Mouse (Mus musculus): Measurements from ENCODE around the gene Fgd4. TPM values are rescaled to one million over a fixed set of nuclear protein-coding genes. Genes with fewer than 3 reads are reported as not detected.
"Not testable (repeated sequence)": the region's sequence is repeated elsewhere in the genome, so short reads cannot be mapped to it uniquely, and the experiment has no call there.

The Fgd4 gene
- polyA plus RNA-seq, 1 experiment from 2014 or later = 17.4 TPM

DNA sequence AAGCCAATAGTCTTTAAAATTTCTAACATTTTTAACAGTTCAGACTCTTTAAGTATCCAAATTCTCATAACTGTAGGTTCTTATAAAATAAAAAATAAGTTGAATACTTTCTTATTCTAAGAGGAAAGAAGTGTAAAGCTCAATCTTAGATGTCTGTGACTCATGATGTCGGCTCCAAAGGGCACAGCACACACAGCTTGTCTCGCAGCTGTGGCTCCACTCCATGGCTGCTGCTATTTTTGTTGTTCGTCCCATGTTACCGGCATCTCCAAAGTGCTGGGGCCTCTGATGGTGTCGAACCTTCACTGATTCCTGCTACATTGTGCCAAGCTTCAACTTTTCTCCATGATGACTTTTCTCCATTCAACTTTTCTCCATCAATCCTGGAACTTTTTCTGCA lies 34.1 kb downstream of the Fgd4 start:
- Histone ChIP-seq H3K4me2 (no peak overlapping the region), H3K36me3 (no peaks in the 10 kb centered on the region), H3K27me3 (replicated peaks) (no peaks in the 10 kb centered on the region), H3K27ac (replicated peaks) (no peak overlapping the region), H3K9ac (replicated peaks) (no peak overlapping the region), H3K4me1 (no peaks in the 10 kb centered on the region), H3K4me3 (replicated peaks) (no peak overlapping the region), H3K9me3 (replicated peaks) (no peaks in the 10 kb centered on the region)
- 89% methylated on average over 5 of the region's 5 CpGs for WGBS
- no peak for ATAC-seq (ENCODE audit: low FRiP score)

DNA sequence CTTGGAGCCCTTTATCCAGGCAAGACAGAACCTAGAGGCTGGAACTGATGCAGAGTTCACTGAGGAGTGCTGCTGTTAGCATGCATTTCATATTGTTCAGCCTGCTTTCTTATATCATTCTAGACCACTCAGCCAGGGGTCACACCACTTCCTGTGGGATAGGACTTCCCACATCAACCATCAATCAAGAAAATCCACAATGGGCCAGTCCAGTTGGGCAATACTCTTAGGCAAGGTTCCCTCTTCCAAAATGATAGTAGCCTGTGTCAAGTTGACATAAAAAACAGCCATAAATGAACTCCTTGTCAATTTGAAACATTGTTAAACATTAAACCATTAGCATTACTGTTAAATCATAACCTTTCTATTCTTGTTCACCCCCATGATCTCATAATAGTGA lies 34.6 kb downstream of the Fgd4 start:
- no peaks in the 10 kb centered on the region for H3K9me3 ChIP-seq (replicated peaks)
- no peak for ATAC-seq (ENCODE audit: low FRiP score)
- no peaks in the 10 kb centered on the region for H3K36me3 ChIP-seq
- no peaks in the 10 kb centered on the region for H3K27me3 ChIP-seq (replicated peaks)
- H3K27ac ChIP-seq (replicated peaks) = no peak overlapping the region
- no peak overlapping the region for H3K4me3 ChIP-seq (replicated peaks)
- H3K4me1 ChIP-seq = no peaks in the 10 kb centered on the region
- H3K9ac ChIP-seq (replicated peaks) = no peak overlapping the region
- no peak overlapping the region for H3K4me2 ChIP-seq

DNA sequence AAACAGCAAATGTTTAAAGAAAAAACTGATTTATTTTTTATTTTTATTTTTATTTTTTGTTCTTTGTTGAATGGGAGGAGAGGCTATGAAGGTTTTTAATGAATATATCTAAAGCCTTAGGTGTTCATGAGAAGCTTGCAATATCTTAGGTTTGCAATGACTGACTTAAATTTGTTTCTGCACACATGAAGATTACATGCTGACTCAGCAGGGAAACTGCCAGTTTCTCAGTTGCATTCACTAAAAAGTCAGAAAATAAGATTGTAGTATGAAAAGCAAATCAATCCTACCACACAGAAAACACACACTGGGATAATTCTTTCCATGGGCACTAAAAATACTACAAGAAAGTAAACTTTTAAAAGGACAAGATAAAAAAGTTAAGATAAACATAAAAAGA lies 39.6 kb downstream of the Fgd4 start:
- Histone ChIP-seq H3K9me3 (replicated peaks) (no peaks in the 10 kb centered on the region), H3K4me1 (peaks cover 18% of the 10 kb centered on the region), H3K4me3 (replicated peaks) (no peak overlapping the region), H3K27ac (replicated peaks) (no peak overlapping the region), H3K27me3 (replicated peaks) (no peaks in the 10 kb centered on the region), H3K36me3 (no peaks in the 10 kb centered on the region), H3K4me2 (no peak overlapping the region; the same call in 1 of the 2 replicates), H3K9ac (replicated peaks) (no peak overlapping the region)
- no peak for ATAC-seq (ENCODE audit: low FRiP score)

DNA sequence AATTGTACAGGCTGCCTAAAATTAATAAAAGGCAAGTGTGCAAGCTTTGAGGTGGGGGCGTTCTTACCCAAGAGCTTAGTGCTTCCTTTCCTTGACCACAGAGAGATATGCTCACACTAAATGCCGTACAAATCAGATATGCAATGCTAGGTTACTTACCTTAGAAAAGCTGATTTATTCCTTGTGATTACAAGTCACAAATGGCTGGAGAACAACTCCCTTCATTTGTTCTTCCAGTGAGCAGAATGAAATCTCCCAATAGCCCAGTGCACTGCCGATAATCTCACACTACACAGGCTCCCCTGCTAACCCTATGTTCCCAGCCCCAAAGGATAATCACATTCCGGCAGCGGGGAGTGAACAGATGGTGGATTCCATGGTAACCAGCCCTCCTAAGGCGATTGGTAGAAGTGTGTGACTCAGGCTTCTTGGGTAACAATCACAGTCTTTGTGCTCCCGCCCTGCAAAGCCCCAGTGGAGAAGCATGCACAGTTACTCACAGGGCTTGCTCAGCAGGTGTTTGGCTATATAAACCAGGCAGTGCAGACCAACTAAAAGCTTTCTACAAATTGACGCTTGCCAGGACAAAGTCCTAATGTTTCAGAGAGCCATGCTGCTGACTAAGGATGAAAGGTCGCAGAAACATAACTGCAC lies 40.3 kb downstream of the Fgd4 start:
- Histone ChIP-seq H3K27me3 (replicated peaks) (no peaks in the 10 kb centered on the region), H3K4me3 (replicated peaks) (peak overlapping the region; percentile 52), H3K9me3 (replicated peaks) (no peaks in the 10 kb centered on the region), H3K4me2 (peak overlapping the region; percentile 62), H3K27ac (replicated peaks) (peak overlapping the region; percentile 88), H3K9ac (replicated peaks) (peak overlapping the region; percentile 61), H3K4me1 (peaks cover 20% of the 10 kb centered on the region), H3K36me3 (no peaks in the 10 kb centered on the region)
- WGBS = 2% methylated on average over 9 of the region's 9 CpGs
- ATAC-seq (ENCODE audit: low FRiP score) = peak; percentile 97

DNA sequence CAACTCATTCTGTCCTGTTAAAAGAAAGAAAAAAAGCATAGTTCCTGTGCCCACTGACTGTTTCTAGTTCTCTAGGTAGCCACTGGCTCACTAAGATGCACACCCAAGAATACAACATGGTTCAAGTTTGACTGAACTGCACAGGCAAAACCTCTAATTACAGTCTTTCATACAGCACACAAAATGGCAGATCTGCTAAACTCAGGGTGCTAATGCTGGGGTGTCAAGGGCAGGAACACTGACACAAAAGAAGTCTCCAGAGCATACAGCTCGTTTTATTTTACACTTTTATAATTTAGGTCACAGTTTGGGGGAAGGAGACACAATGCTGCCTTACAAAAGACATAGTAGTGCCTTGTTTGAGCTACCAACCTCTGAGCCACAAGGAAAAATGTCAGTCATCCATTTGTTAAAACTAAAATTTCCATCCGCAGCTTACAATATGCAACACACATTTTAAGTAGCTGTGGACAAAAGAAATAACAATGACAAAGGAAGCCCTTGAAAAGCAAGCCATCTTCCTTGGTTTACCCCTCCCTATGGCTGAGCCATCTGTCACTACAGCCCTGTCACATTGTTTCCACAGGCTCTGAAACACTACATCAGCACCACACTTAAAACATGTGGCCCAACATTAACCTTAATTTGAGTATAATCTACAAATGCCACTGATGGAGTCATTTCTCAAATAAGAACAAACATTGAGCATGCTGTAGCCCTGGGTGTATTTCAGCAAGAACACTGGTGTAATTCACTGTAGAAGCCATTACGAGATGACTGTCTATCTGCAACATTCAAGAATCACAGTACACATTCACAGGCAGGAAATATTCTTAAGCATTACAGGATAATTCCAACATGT lies 41.1 kb downstream of the Fgd4 start:
- Histone ChIP-seq H3K9me3 (replicated peaks) (no peaks in the 10 kb centered on the region), H3K27me3 (replicated peaks) (no peaks in the 10 kb centered on the region), H3K9ac (replicated peaks) (peak overlapping the region; percentile 61), H3K36me3 (no peaks in the 10 kb centered on the region), H3K4me1 (peaks cover 20% of the 10 kb centered on the region), H3K27ac (replicated peaks) (peak overlapping the region; percentile 88), H3K4me2 (peak overlapping the region; percentile 62), H3K4me3 (replicated peaks) (peak overlapping the region; percentile 52)
- 13% methylated on average over 3 of the region's 3 CpGs for WGBS
- ATAC-seq (ENCODE audit: low FRiP score) = peak; percentile 68

DNA sequence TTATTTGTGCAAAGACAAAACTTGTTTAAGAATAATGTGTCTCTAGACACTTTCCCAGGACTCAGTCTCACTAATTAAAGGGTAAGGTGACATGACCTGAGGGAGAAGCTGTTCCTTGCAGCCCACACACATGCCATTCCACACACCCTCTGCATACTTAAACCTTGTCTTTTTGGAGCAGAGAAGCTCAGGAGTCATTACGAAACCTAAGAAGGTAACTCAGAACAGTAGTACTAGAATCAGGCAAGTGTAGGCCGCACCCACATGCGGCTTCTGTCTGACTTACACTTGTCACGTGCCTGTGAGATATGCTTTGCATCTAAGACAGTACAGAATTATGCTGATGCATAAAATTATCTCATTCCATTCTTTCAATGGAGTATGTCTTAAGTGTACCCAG lies 42.6 kb downstream of the Fgd4 start:
- peak overlapping the region; percentile 35 for H3K4me3 ChIP-seq (replicated peaks)
- ATAC-seq (ENCODE audit: low FRiP score) = no peak
- H3K9me3 ChIP-seq (replicated peaks) = no peaks in the 10 kb centered on the region
- H3K9ac ChIP-seq (replicated peaks) = no peak overlapping the region
- H3K27ac ChIP-seq (replicated peaks) = no peak overlapping the region
- peaks cover 24% of the 10 kb centered on the region for H3K4me1 ChIP-seq
- 76% methylated on average over 4 of the region's 4 CpGs for WGBS
- H3K4me2 ChIP-seq = peak overlapping the region; percentile 62
- H3K27me3 ChIP-seq (replicated peaks) = no peaks in the 10 kb centered on the region
- H3K36me3 ChIP-seq = no peaks in the 10 kb centered on the region

DNA sequence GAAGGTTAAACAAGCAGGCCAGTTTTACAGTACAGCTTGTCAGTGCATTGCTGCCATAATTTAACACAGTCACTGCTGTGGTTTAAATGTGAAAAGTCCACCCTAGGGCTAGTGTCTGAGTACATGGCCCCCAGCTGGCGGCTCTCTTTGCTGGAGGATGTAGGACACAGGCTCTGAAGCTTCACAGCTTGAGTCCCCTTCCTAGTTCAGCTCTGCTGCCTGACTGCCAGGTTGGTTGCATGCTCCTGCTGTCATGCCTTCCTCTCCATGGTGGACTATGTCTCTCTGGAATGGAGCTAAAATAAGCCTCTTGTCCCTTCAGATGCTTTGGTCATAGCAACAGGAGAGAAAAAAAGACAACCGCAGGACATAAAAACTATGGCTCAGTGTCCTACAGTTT lies 46.3 kb downstream of the Fgd4 start:
- no peak overlapping the region for H3K27ac ChIP-seq (replicated peaks)
- H3K4me3 ChIP-seq (replicated peaks) = no peak overlapping the region
- H3K9ac ChIP-seq (replicated peaks) = no peak overlapping the region
- peaks cover 21% of the 10 kb centered on the region for H3K4me1 ChIP-seq
- no peaks in the 10 kb centered on the region for H3K9me3 ChIP-seq (replicated peaks)
- H3K36me3 ChIP-seq = no peaks in the 10 kb centered on the region
- no peak overlapping the region for H3K4me2 ChIP-seq
- WGBS = 52% methylated on average over 2 of the region's 2 CpGs
- H3K27me3 ChIP-seq (replicated peaks) = no peaks in the 10 kb centered on the region
- ATAC-seq (ENCODE audit: low FRiP score) = no peak

DNA sequence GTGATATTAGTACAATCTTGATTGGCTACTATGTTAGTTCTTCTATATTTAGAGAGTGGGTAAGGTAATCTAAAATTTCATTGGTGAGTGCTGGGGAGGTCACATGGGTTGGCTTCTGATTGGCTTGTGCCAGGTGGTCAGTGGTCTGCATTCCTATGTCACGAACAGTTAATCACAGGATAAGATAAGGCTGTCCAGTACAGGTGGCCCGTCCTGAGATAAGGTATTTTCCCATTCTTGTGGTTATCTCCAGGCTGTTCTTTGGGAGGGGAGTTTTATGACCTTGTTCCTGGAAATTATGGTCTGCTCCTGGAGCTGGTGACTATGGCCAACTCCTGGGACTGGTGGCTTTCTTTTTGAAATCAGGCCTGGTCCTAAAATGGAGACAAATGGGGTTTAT lies 48.2 kb downstream of the Fgd4 start:
- H3K4me3 ChIP-seq (replicated peaks) = no peak overlapping the region
- no peak overlapping the region for H3K4me2 ChIP-seq
- no peaks in the 10 kb centered on the region for H3K9me3 ChIP-seq (replicated peaks)
- H3K36me3 ChIP-seq = no peaks in the 10 kb centered on the region
- H3K27ac ChIP-seq (replicated peaks) = no peak overlapping the region
- ATAC-seq (ENCODE audit: low FRiP score) = no peak
- WGBS = 97% methylated on average over 2 of the region's 2 CpGs
- H3K9ac ChIP-seq (replicated peaks) = no peak overlapping the region
- no peaks in the 10 kb centered on the region for H3K27me3 ChIP-seq (replicated peaks)
- peaks cover 14% of the 10 kb centered on the region for H3K4me1 ChIP-seq

DNA sequence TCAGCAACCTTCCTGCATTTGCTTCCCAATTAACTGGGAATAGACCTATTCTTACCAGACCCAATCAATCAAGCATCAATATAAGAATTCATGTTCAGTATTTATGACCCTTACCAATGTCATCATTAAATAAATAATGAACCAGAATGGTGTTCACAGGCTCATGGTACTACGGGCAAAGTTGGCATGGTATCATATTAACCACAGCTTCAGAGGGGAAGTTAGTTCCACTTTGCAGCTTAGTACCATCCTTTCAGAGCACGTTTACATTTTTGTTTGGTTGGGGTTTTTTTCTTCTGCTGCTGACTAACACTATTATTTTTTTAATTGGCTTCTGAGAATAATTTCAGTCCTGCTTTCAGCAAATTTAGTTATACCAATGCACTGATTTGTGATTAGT lies 51.2 kb downstream of the Fgd4 start:
- Histone ChIP-seq H3K9ac (replicated peaks) (no peak overlapping the region), H3K27ac (replicated peaks) (no peak overlapping the region), H3K36me3 (no peaks in the 10 kb centered on the region), H3K4me2 (no peak overlapping the region), H3K27me3 (replicated peaks) (no peaks in the 10 kb centered on the region), H3K4me3 (replicated peaks) (no peak overlapping the region), H3K9me3 (replicated peaks) (no peaks in the 10 kb centered on the region), H3K4me1 (peaks cover 8% of the 10 kb centered on the region; the same call in 1 of the 2 replicates)
- WGBS = 74% methylated on average over 2 of the region's 2 CpGs
- ATAC-seq (ENCODE audit: low FRiP score) = no peak

DNA sequence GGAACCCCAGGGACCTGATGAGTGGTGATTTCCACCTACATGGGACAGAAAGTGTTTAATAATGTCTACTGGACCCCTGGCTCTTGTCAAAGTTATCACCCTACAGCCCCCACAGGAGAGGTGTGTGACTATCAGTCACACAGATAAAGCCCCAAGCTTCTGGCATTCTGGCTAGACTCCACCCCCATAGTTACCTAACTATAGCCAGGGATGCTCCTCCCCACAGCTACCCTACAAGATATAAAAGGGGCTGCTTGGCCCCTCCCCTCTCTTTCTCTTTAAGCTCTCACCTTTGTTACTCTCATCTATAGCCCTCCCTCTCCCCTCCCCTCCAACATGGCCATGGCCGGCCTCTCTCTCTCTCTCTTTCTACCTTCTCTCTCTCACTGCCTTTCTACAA lies 53.7 kb downstream of the Fgd4 start:
- no peak overlapping the region for H3K27ac ChIP-seq (replicated peaks)
- no peak overlapping the region for H3K9ac ChIP-seq (replicated peaks)
- no peaks in the 10 kb centered on the region for H3K9me3 ChIP-seq (replicated peaks)
- no peak overlapping the region for H3K4me3 ChIP-seq (replicated peaks)
- no peaks in the 10 kb centered on the region for H3K27me3 ChIP-seq (replicated peaks)
- H3K4me2 ChIP-seq = no peak overlapping the region
- 0 out of 2 replicates have a peak, but pooled peaks have one; percentile 23 for ATAC-seq (ENCODE audit: low FRiP score)
- H3K4me1 ChIP-seq = 0 out of 2 replicates have a peak, but pooled peaks cover 8% of the 10 kb centered on the region
- H3K36me3 ChIP-seq = peaks cover 3% of the 10 kb centered on the region; the same call in 1 of the 2 replicates
- 43% methylated on average over 1 of the region's 1 CpGs for WGBS

DNA sequence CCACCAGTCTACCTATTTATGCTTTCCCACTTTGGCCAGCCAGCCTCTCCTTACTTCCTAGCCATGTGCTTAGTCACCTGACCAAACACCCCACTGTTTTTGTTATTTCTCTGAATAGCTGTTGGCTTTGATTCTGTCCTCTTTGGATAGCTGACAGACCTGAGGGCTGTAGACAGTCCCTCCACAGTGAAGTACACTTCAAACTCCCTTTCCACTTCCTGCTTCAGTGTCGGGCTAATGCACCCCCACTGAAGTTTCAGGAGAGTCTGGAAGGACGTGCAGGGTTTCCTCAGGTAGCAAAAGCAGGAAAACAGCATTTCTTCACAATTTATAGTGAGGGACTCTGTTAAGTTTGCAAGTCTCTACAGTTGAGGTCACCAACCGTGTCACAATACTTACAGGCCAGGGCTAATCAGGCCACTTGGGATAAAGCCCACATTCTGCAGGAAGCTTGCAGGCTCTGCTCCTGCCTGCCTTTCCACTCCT lies 57.4 kb downstream of the Fgd4 start:
- no peaks in the 10 kb centered on the region for H3K9me3 ChIP-seq (replicated peaks)
- no peak overlapping the region for H3K27ac ChIP-seq (replicated peaks)
- 70% methylated on average over 3 of the region's 3 CpGs for WGBS
- peaks cover 3% of the 10 kb centered on the region; the same call in 1 of the 2 replicates for H3K36me3 ChIP-seq
- H3K4me3 ChIP-seq (replicated peaks) = no peak overlapping the region
- H3K27me3 ChIP-seq (replicated peaks) = no peaks in the 10 kb centered on the region
- 0 out of 2 replicates have a peak, but pooled peaks cover 8% of the 10 kb centered on the region for H3K4me1 ChIP-seq
- no peak overlapping the region for H3K9ac ChIP-seq (replicated peaks)
- no peak for ATAC-seq (ENCODE audit: low FRiP score)
- H3K4me2 ChIP-seq = no peak overlapping the region

DNA sequence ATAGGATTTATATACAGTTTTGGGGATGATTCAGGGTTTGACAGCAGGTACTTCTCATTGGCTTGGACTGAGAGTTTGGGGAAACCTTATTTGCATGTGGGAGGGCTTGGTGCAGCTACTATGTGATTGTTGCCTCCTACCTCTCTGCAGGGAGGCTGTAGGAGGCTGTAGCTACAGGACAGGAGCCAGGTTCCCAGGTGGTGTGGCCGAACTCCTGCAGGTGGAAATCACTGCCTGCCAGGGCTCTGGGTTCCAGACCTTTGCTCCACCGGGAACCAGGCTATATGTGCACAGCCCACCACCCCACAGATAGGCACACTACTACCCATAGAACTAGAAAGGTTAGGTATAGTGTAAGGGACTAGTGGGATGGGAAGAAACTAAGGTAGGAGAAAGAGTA lies 61.0 kb downstream of the Fgd4 start:
- not testable (repeated sequence) for H3K4me3 ChIP-seq (replicated peaks); ATAC-seq (ENCODE audit: low FRiP score); H3K9ac ChIP-seq (replicated peaks); H3K27me3 ChIP-seq (replicated peaks); H3K4me1 ChIP-seq; H3K36me3 ChIP-seq; H3K9me3 ChIP-seq (replicated peaks); H3K27ac ChIP-seq (replicated peaks); H3K4me2 ChIP-seq
- WGBS = 75% methylated on average over 2 of the region's 2 CpGs

Measured in neural tube, embryonic 15.5 days (tissue).